Mouse (Mus musculus): ENCODE results near the gene Thap4.
"Not testable (repeated sequence)": the region's sequence is repeated elsewhere in the genome, so short reads cannot be mapped to it uniquely, and the experiment has no call there.

The Thap4 gene

DNA sequence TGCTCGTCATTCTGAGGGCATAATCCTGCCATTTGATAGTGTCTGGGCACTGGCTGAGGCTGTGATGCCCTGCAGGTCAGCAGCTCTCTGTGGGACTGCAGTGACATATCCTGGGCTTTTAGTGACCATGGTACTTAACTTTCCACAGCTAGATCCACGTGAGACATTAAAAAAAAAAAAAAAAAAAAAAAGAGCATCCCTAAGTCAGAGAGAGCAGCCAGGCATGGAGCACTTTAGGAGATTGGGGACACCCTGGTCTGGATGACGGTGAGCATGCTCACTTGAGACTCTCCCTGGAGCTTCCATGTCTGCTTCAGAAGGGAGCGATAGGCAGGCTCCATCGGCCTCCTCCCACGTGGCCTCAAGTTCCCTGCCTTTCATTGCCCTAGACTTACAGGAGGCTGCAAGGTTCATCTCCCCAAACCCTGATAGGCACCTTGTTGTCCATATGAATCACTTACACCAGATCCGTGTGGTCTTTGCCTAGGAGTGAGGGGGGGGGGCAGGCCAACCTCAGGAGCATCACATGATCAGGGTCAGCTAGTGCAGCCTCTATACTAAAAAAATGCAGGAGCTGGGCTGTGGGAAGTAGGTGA lies 64.7 kb downstream of the Thap4 start:
- DNase-seq, result no peak

- DNase-seq, result no peak
These were observed 66.5 kb downstream of the Thap4 start for GRCm38 (mm10) chr1:93688154-93688553.

DNA sequence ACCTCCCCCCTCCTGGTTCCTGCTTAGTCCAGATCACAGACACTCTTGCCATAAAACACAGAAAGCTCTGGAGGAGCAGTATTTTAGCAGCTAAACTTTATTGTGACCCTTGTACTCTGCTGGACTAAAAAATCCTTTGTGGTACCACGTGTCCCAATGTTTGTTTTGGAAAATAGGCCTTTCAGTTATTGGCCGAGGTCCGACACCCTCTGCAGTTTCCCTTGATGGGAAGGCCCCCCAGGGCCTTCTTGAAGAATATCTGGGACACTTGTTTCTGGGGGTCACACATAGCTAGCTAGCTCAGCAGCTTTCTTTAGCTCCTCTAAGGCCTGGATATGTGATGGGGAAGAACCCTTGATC lies 67.7 kb downstream of the Thap4 start:
- DNase-seq, result no peak

DNA sequence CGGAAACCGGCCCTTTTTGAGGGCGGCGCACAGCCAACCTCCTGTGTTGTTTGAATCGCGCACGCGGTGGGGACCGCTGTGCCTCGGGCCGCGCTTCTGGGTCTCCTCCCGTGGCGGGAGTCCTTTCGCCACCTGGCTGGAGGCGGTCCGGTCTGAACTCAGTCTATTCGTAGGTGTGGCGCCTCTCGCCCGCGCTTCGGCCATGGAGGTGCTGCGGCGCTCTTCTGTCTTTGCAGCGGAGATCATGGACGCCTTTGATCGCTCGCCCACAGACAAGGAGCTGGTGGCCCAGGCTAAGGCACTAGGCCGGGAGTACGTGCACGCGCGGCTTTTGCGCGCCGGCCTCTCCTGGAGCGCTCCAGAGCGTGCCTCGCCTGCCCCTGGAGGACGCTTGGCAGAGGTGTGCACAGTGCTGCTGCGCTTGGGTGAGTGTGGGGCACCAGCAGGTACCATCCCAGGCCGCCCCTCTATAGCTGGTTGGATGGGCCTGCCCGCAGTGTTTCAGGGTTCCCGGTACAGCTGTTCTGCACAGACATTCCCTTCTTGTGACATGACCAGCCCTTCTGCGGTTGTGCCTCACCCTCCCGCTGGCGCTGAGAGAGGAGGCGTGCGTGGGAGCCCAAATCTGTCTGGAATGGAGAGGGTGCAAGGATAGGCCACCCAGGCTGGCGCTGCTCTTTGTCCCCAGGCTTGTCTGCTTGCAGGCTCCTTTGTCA lies 68.3 kb downstream of the Thap4 start:
- DNase-seq, result no peak

DNA sequence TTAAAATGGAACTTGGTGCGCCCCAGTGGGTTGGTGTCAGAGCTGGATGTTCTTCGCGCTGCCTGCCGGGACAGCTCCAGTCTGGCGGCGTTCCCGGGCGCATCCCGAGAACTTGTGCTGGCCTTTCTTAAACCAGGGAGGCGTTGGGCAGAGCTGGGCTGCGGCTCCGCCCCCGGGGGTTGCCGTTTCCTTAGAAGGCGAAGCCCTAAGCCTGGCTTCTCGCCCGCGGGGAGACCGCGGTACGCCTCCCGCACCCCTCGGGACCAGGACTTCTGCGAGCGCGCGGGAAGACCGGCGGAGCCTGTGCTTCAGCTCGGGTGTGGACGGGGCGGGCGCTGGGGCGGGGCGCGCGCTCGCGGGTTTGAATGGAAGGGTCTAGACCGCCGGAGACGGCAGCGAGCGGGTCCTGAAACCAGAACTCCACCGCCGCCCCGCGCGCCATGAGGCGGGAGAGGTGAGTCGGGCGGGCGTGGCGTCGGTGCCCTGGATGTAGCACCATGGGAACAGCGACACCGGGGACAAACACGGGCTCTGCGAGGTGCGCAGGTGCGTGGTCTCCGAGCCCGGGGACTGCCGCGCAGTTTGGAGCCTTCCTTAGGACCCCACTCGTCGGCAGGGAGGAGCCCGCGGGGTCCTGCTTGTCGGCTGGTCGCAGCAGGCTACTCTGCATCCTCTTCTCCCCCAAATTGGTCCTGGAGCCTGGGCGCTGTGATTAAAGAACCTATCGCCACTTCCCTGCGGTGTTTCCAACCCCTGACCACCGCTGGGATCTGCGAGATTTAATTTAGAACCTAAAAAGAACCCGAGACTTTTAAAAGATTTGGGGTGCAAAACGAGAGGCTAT lies 69.0 kb downstream of the Thap4 start, which contains the start of gene Bok:
Gene Bok (plus strand): TSS at position 260 of the 844 bp plus-strand sequence.
- no peak for DNase-seq

- DNase-seq, result no peak
These were observed 74.6 kb downstream of the Thap4 start for GRCm38 (mm10) chr1:93679889-93680568.

DNA sequence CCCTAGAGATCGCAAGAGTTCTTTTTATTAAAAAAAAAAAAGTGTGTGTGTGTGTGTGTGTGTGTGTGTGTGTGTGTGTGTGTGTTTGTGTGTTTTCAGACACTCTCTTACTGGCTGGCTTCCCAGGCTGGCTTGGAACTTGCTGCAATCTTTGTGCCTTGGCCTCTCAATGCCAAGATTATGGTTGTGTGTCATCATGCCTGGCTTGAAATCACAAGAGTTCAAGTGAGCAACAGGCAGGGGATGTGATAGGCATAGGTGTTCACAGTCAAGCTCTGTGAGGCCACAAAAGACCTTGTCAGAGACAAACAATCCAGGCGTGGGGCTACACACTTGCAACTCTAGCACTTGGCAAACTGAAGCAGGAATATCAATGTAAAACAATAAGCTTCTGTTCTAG lies 76.3 kb downstream of the Thap4 start:
- no peak for DNase-seq

DNA sequence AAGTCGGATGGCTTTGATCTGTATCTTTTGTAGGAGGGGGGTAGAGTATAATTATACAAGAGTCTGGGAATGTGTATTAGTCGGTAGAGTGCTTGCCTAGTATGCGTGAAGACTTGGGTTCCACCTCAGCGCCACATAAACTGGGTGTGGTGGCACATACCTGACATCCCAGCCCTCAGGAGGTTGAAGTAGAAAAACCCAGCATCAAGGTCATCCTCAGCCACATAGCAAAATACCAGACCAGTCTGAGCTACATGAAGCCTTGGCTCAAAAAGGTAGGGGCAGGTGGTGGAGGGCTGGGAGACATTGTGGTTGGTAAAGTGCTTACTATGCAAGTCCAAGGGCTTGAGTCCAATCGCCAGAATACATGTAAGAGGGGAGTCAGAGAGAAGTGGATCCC lies 82.0 kb downstream of the Thap4 start:
- DNase-seq, result no peak

GRCm38 (mm10) chr1:93669941-93670340 lies 84.7 kb downstream of the Thap4 start:
- DNase-seq, result no peak

- DNase-seq, result peak; percentile 42 to 53
These were observed 85.7 kb downstream of the Thap4 start for GRCm38 (mm10) chr1:93668791-93669548.

GRCm38 (mm10) chr1:93667760-93668400 lies 86.8 kb downstream of the Thap4 start:
- DNase-seq, result peak in 1 of 2 experiments; percentile 19

DNA sequence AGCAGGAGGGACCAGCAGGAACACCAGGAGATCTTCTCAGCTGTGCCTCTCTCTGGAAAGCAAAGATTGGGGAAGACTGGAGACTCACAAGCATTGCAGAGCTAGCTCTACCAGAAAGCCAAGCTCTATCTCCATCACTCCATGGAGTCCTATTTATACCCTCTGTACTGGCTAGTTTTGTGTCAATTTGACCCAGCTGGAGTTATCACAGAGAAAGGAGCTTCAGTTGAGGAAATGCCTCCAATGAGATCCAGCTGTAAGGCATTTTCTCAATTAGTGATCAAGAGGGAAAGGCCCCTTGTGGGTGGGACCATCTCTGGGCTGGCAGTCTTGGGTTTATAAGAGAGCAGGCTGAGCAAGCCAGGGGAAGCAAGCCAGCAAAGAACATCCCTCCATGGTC lies 96.1 kb downstream of the Thap4 start, which contains the start of gene Stk25:
Gene Stk25 (minus strand): TSS at position 101 of the 400 bp plus-strand sequence.
- DNase-seq, result not testable (repeated sequence)

DNA sequence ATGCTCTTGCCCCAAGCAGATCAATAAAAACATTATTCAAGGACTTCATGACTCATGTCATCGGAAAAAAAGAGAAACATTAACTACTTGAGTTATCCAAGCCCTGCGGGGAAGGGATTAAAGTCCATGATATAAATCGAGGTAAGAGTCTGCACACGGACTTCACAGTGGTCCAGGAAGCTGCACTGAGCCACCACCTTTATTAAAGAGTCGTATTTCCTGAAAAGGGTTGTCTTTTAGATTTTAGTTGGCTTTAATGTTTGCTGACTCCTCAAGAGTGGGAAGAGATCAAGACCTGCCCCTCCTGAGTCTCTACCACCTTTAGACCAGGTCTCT lies 97.7 kb downstream of the Thap4 start:
- DNase-seq, result no peak

DNA sequence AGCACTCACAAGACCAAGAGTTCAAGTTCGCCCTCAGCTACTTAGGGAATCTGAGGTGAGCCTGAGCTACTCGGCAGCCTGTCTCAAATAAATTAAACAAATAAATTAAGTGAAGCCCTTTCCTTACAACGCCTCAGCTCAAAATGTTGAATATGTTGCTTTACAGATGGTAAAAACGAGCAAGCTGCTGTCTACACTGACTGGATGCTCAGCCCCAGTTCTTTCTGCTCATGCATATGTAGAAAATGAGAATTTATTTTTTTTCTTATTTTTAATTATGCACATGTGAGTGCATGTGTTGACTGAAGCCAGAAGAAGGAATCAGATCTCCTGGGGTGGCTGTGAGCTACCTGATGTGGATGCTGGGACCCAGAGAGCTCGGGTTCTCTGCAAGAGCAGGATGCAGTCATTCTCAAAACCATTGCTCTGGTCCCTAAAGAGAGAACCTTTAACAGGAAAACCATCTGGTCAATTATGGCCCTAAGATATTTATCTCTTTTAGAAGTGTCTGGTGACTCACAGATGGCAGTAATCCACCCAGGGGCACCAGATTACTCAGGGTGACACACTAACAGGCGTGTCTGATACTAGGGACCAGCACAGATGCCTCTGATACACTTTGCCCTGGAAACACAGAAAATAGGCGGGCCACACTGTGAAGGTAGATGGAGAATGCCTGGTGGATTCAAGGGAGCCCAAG lies 98.2 kb downstream of the Thap4 start:
- DNase-seq, result no peak

DNA sequence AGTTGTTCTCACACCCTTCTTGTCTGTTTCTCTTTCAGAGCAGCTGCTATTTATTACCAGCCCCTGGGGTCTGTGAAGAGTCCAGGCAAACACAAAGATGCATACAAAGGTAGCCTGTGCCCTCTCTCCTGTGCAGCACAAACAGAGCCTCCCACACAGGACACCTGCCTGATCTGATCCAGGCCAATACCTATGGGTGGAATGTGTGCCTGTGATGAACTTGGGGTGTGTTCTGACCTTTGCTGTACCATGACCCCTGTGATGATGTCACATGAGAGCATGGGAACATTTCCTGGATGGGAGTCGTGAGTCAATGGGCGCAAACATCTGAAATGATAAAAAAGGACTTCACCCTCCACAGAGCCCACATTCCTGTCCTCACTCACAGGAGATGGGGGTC lies 99.9 kb downstream of the Thap4 start:
- DNase-seq, result no peak

GRCm38 (mm10) chr1:93654275-93654674 lies 100.4 kb downstream of the Thap4 start:
- DNase-seq, result no peak

Measured in thymus, adult 18-20 months (tissue).